Mouse (Mus musculus) retina, embryonic 14.5 days (tissue): ENCODE results near the gene Pip5k1c.

Source experiments
- DNase-seq: peaks from one replicate; pipeline ENCODE4 v3.0.0-alpha.2; 2015; ENCODE audit warnings: low spot score

Gene Pip5k1c

DNA sequence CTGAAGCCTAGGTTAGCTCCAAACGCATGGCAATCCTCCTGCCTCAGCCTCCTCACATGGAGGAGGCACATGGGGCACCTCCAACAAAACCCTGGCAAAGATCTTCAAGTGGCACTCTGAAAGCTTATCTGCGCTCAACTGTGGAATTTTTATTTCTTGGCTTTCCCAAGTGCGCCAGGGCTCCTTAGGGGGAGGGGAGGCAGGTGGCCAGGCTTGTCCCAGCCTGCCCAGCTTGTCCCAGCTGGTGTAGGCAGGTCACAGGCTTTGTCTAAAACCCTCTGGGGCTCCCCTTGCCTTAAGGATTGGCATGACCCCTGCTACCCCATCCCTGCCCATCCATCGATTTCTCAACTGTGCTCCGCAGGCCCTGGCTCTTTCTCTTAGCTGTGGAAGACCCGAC lies 8.6 kb upstream of the Pip5k1c start:
- no peak for DNase-seq

DNA sequence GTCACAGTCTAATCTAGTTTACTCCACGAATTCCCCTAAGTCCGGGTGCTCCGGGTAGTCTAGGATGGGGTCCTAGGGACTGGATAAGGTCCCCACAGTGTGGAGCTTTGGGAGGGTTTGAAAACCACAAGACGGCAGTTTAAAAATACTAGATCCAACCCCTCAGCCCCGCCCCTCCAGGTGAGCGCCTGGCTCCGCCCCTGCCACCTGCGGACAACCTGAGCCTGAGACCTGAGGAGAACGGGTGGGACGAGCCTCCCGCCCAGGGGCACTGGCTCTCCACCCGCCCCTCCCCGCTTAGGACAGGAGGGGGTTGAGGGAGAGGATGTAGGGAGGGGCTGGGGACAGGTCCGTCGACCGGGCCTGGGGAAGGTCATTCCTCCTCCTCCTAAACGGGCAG lies 8.0 kb upstream of the Pip5k1c start:
- DNase-seq, result no peak

DNA sequence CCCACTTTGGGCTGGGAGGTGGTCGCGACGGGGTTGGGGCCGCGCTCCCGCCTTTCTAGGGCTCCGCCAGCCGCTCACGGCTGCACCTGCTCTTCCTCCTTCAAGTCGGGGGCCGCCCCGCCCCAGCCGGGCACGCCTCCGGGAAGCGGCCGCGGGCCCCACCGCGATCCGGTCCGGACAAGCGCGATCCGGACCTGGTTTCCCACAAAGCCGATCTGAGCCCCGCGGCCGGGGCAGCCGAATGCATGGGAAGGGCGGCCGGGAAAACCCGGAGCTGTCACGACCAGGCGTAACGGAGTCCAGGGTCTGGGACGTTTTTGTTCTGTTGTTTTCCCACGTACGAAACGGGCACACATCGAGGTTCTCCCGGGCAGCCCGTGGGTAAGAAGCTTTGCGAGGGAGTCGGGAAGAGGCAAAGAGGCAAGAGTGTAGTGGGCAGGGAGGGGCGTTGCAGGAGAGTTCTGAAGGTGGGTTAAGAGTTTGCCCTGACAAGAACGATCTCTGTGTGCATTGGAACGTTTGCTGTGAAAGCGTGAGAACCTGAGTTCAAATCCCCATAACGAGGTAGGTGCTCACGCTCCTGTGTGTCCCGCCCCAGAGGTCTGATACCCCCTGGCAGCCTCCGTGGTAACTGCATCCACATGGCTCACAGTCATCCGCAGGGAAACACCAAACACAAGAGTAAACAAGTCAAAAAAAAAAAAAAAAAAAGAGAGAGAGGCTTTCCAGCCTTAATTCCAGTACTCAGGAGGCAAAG lies 6.9 kb upstream of the Pip5k1c start:
- DNase-seq, result peak; percentile 93

DNA sequence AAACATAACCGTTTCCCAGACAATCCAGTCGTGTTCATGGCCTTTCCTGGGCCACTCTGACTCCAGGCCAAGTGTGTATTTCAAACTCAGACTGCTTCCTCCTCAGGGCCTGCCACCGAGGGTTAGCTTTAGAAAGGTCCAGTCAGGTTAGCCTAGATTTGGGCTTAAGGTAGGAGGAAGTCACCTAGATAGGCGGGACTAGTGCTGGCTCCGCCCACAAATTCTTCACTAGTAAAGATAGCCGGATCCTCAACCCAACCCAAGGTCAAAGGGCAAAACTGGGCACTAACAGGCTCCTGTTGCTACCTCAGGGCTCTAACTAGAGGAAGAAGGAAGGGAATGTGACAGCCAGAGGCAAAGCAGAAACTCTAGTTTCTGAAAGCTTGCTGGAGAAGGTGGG lies 6.2 kb upstream of the Pip5k1c start:
- no peak for DNase-seq

DNA sequence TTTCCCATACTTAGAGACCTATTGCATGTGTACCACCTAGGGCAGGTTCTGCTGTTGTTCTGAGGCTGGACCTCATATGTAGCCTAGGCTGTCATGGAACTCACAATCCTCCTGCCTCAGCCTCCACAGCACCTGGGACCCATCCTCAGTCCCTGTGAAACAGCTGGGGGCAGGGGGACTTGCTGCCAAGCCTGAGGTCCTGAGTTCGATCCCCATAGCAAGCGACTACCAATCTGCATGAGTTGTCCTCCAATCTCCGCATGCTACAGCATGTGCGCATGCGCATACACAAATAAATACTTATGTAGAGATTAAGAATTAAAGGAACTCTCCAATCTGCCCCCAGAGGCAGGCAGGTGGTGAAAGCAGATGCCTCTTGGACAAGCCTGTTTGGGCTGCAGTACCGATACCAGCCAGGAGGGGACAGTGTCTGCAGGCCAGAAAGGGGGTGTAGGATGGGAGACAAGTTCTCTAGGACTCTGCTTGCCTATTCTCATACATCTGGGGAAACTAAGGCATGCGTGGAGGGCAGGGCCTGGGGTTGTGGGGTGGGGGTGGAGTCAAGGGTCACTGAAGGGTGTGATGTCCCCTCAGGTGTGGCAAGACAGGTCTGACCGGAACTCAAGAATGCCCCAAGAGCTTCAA lies 5.1 kb upstream of the Pip5k1c start:
- DNase-seq, result peak; percentile 69

DNA sequence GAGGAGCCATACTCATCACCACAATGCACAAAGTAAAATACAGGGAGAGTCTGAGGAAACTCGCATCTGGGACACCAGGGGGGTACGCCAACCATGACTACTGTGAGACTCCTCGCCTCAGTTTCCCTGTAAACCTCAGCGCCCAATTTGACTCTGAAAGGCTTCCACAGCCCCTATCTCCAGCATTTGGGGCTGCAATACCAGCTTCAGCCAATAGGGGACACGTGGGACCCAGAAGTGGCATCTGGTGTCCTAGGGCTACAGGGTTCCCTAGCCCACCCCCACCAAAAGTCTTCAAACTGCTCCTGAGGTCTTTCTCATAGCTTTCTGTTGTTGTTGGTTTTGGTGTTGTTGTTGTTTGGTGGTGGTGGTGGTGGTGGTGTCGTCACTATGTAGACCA lies 4.2 kb upstream of the Pip5k1c start:
- peak; percentile 67 for DNase-seq

DNA sequence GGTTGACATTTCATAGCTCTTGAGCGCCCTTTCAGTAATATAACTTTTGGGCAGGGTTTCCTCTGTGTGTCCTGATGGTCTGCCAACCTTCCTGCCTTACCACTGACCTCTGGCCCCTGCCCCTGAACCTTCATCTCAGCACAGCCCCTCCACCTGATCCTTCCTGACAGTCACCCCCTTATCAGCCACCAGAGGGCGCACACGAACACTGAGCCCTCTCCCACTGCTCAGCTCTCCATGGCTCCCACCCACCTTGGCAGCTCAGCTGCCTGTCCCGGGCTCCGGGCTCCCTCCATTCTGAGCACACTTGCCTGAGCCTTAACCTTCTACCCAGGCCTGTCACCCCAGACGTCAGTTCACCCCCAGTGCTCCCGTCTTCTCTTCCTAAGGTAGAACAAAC lies 3.5 kb upstream of the Pip5k1c start:
- DNase-seq, result peak; percentile 88

DNA sequence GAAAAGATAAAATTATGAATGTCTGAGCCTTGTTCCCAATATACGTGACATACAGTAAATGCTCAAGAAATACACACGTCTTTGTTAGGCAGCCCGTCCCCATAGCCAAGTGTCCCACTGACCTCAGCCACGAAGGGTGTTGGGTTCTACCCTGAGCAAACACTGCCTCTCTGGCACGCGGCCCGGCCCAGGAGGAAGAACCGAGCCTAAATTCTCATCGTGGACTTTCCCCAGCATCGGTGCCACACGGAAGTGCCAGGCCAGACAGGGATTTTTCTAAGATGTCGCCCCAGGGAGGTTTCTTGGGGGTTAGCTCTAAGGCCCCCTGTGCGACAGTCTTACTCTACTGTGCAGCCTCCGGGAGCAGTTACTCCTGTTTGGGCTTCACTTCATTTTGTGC lies 3.0 kb upstream of the Pip5k1c start:
- no peak for DNase-seq

DNA sequence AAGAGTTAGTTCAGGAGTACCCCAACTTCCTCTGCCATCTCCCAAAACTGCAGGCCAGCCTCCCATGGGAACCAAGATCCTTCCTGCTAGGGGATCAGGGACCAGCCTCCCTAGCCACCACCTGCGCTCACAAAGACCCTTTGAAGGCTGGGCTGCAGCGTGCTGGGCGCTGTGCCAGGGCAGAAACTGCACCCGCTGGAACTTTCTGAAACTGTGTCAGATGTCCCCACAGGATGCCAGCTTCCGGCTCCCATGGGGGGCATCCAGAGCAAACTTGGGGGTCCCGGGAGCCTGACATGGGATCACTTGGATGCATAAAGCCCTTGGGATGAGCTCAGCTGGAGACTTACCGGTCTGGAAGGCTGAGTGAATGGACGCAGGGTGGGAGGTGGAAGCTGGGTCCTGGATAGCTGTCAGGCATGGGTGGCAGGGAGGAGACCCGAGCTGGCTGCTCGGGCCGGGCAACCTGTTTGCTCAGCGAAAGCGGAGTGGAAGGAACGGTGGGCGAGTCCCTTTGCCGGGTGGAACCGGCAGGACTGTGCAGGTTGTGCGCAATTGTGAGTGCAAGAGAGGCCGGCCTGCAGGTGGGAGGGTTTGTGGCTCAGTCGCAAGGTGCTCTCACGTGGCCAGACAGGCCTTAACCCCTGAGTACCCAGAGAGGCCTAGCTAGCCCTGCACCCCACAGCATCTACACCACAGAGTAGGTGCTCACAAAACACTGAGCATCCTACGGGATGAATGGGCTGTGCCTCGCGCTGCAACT lies 1.9 kb upstream of the Pip5k1c start:
- DNase-seq, result no peak

DNA sequence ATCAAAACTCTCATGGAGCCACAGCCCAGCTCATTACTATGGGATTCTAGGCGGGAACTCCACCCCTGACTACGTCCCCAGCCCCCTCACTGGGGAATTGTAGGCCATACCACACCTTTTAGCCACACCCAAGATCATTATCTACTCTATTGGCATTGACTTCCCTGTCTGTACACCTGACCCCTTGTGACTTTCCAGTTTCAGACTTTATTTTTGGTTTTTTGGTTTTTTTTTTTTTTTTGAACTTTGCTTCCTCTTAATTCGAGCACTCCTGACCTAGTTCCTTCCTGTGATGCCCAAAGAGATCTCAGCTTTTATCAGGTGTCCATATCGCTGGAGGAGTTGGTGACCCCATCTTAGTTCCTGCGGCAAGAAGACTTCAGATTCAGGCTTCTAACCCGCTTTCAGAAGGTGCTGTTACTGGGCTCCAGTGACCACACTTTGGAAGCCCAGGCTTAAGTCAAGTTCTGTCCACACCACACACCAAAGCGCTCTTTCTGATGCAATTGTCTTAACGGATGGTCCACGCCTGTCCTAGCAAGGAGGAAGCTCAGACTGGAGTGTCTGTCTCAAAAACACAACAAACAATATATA lies 1.2 kb upstream of the Pip5k1c start, which contains the start of gene Tjp3:
TSS of gene Tjp3 (minus strand) at position 71 of the 594 bp plus-strand sequence.
- no peak for DNase-seq

DNA sequence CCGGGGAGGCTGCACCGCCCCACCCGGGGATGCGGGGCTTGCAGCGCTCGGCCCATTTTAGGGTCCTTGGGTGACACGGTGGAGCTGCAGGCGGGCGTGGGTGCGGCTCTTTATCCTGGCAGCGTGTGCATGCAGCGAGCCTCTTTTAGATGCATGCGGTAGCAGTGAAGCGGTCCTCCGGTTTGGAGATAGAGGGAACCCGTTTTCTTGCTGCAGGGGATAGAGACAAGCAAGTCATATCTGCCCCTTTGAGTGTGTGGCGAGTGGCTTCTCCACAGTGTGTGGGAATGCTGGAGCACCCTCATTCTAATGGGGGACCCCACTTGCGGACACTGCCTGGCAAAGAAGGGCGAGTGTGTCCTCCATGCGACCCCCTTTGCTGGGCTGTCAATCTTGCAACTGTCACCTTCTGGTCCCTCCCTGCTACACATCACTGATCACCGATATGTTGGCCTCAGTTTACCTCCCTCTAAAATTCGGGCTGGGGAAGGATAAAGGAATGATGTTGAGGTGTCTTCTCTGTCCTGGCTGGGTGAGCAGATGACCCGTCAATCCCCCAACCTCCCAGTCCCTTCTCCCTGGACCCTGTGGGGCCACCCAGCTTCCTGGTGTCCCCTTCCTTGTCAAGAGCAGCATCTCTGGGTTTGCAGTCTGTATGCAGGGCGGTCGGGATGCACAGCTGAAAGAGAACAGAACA lies 719 bp downstream of the Pip5k1c start:
- no peak for DNase-seq

DNA sequence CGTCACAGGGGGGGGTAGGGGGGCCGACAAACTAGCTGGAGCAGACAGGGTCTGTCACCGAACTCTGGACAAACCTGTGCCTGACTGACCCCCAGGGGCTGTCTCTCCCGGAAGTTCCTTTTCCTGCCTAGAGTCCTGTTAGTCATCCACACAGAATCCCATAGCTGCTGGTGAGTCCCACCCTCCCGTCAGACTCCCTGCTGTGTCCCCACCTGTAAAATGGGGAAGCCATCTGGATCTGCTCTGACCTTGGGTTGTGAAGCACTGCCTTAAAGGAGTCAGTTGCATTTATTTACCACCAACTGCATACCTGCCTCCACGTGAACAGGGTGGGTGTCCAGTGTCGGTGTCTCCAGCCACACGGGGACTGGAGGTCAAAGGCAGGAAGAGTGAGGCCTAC lies 1.7 kb downstream of the Pip5k1c start:
- no peak for DNase-seq

DNA sequence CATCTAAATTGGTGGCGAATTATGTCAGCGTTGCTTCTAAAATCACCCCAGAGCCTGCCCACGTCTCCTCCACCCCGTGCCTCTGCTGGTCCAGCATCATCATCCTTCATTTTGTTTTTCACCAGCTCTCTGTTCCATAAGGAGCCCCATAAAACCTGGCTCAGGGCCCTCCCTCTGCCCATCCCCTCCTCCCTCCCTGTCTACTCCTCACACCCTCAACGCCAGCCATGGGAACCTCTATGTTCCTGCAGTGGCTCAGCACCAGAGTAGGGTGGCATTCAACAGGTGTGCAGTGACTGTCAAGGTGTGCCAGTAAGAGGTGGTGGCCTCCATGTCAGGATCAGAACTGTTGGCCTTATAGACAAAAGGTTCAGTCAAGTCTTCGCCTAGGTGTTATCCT lies 2.4 kb downstream of the Pip5k1c start:
- no peak for DNase-seq

DNA sequence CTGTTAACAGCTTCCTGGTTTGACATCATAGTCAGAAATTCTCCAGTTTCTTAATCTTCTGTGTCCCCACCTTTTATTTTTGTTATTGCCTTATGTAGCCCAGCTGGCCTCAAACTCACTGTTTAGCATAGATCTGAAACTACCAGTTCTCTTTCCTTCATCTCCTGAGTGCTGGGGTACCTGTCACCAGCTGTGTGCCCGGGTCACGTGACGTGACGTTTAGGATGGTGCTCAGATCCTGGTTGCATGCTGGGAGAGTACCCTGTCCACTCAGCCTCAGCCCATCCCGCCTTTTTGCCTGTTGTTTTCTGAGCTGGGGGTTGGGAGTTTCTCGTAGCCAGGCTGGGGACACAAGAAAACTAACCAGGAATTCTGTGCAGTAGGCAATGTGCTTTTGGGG lies 4.5 kb downstream of the Pip5k1c start:
- no peak for DNase-seq

DNA sequence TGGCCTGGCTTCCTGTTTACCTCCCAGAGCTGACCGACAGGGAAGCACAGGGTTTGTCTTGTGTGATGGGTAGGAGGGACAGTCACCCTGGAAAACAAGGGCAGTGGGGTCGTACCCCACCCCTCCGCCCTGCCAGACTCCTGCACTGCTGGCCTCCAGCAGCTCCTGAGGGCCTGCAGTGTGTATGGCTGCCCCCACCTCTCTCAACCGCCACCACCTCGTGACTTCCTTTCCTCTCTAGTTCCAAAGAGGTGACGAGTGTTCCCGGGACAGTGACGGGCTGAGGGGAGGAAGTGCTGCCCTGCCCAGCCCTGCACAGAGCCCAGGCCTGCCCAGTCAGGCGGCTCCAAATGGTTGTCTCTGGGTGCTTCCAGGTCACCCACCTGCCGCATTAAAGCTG lies 5.1 kb downstream of the Pip5k1c start:
- no peak for DNase-seq

DNA sequence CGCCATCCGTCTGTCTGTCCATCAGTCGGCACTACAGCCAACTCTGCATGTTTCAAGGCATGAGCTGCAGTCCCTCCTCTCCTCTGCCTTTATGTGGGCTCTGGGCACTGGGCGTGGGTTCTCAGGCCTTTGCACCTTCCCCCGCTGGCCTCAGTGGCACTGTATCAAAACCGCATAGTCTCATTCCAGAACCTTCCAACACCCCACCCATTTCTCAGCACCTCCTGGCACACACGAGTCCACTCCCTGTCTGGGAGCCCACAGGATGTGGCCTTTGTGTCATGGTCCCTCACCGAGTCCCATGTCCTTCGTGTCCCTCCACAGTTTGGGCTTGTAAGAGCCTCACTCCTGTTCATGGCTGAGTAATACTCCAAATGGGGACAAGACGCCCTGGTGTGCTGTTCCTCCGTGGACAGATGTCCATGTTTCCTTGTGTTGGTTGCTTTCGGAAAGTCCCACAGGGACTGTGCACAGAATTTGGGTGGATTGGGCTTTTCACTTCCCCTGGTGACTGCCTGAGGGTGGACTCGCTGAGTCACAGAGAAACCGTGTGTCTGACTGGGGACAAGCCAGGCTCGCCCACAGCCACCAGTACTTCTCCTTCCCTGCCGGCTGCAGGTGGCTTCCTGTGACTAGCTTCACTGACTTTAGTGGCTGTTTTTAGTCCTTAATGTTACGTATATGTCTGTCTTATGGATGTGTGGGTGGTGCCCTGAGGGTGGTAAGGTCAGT lies 5.8 kb downstream of the Pip5k1c start:
- DNase-seq, result no peak

DNA sequence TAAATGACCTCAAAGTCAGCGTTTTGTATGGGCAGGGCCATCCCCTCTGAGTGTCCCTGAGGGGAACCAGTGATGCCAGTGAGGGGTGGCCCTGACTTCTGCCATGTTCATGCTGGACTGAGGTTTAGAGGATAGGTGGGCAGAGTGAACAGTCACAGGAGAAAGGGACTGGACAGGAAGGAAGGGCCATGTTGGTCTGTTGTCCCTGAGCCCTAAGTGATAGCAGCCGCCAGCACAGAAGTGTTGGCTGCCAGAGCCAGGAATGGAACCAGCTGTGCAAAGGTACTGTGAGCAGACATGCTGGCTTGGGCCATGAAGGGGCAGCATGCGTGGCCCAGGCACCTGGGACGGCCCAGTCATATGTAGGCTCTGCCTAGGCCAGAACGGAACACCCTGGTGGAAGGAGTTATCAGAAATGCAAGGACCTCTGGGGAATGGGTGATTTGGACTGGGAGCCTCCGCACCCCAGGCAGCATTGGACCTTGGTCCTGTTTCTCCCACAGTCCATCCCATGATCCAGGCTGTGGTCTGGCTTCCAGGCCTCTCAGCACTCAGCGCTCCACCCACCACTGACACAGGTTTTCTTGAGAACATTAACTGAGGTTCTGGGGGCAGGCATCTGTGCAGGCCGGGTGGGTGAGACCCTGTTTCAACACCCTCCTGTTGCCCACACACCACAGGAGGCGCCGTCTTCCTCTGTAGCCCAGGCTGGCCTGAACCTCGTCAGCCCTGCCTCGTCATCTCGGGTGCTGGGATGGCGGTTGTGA lies 7.0 kb downstream of the Pip5k1c start:
- DNase-seq, result no peak

DNA sequence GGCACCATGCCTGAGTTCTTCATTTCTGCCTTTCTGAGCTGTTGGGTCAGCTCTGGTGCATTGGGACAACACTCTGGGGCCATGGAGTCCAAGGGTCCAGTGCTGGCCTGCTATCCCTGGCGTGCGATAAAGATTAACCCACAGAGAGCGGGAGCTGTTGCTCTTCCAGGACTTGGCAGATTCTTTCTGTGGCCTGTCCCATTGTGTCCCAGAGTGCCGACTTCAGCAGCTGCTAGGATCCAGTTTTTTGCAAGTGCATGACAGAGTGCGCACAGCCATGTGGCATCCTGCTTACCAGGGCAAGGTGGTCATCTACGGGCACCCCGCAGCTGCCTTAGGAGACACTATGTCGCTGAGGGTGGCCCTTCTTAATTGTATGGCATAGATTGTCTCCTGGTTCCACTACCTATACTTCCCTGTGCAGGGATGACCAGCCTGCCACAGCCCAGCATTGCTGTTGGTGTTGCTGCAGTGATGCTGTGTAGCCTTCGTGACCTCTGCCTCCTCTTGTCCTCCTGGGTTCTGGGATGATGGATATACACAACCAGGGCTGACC lies 7.7 kb downstream of the Pip5k1c start:
- DNase-seq, result no peak

DNA sequence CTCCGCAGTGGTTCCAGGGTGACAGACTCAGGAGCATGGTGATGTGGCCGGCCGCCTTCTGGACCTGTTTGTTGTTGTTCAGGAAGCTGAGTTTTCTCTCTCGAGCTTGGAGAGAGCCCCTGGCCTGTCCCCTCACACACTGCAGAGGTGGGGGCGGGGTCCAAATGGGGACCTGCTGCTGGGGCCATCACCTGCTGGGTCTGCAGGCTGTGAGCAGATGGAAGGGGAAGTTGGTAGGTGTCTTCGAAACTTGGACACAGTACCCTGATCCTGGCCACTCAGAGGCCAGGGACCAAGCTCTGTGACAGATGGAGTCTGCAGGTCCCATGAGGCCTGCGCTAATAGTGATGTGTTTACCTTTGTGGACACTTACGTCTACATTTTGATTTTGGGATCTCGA lies 8.6 kb downstream of the Pip5k1c start:
- DNase-seq, result no peak

DNA sequence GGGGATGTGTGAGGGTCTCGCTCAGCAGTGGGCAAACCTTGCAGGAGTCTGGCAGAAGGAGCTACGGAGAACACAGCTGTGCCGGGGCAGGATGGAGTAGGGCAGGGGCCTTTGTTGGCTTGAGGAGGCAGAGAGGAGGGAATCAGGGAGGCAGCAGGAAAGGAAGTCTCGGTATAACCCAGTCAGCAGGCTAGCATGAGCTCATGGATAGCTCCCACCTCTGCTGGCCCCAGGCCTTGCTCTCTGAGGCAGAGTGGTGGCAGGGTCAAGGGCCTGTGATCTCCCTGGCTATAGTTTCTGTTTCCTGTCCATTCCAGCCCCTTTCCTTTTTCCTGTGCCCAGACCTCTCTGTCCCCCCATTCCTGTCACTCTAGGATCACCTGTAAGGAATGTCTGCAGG lies 9.5 kb downstream of the Pip5k1c start:
- no peak for DNase-seq
